Mouse (Mus musculus): Measurements from ENCODE around the gene Cops2.

GRCm38 (mm10) chr2:125813972-125814595, 44.9 kb downstream of the Cops2 start:
- TF ChIP-seq TCF12 (IDR thresholded peaks at IDR 0.05; ENCODE audit: insufficient read depth, poor library complexity, severe bottlenecking) (no peak), CEBPB (IDR thresholded peaks at IDR 0.05; ENCODE audit: insufficient read depth, poor library complexity, severe bottlenecking) (no peak), POLR2AphosphoS2 (IDR thresholded peaks at IDR 0.05; ENCODE audit: insufficient read length, low read depth) (no peak), TCF3 (IDR thresholded peaks at IDR 0.05; ENCODE audit: insufficient read length, low read depth) (no peak), POLR2A (IDR thresholded peaks at IDR 0.05; ENCODE audit: insufficient read length, low read depth) (no peak), USF1 (IDR thresholded peaks at IDR 0.05; ENCODE audit: low read depth) (no peak), MYOG (IDR thresholded peaks at IDR 0.05; ENCODE audit: control insufficient read depth in 1 of 3, insufficient read depth in 1 of 3, insufficient read length in 2 of 3, low read depth in 2 of 3) (no peak), MAX (IDR thresholded peaks at IDR 0.05; ENCODE audit: low read depth) (no peak)

All from myocyte (in vitro differentiated cells).